In genomic region chr9:57939431-57940348, GRCm38 (mm10) we compare ENCODE assay signal across 8 mouse cellular contexts. TPM values are rescaled to one million over a fixed set of nuclear protein-coding genes. Genes with fewer than 3 reads are reported as not detected.
DNase-seq lines count a peak whose midpoint lies in the region; ATAC-seq and TF ChIP-seq lines count a peak whose summit lies in the region.

TSS of gene Sema7a (plus strand) at chr9:57940112.

- peak within 1 kb of the TSS; percentile 77 for H3K27ac ChIP-seq in forebrain, embryonic 12.5 days
- H3K27ac ChIP-seq in heart, embryonic 15.5 days = peak within 1 kb of the TSS; percentile 47
- H3K27ac ChIP-seq in liver, embryonic 14.5 days = no peak within 1 kb of the TSS
- H3K27ac ChIP-seq in neural tube, embryonic 12.5 days = peak within 1 kb of the TSS; percentile 81
- peak within 1 kb of the TSS; percentile 25; the same call in 1 of the 2 replicates for H3K27ac ChIP-seq in testis, adult 2 months (ENCODE audit: control insufficient read depth, insufficient read depth, low read depth, low read length)

- peak; percentile 62 for TF ChIP-seq POLR2A in testis, adult 2 months (IDR thresholded peaks at IDR 0.05; ENCODE audit: control insufficient read depth, low read depth, low read length)

- peak; percentile 89 for ATAC-seq in forebrain, embryonic 12.5 days (ENCODE audit: low FRiP score)
- peak; percentile 76 for ATAC-seq in heart, embryonic 15.5 days (replicated peaks; ENCODE audit: insufficient number of reproducible peaks, insufficient read depth, low FRiP score, low read depth)
- no peak for ATAC-seq in liver, embryonic 14.5 days (ENCODE audit: insufficient read depth)
- ATAC-seq in neural tube, embryonic 12.5 days (ENCODE audit: low FRiP score, low read depth) = peak; percentile 83

- DNase-seq in brain, adult 2 months (ENCODE audit: low read depth, low spot score) = peak; percentile 95
- peak; percentile 85 for DNase-seq in kidney, postnatal 14 days
- DNase-seq in liver, embryonic 14.5 days (ENCODE audit: low read depth in 3 of 3, low spot score in 3 of 3) = no peak

- TF ChIP-seq EP300 in liver, embryonic 14.5 days (IDR thresholded peaks at IDR 0.05; ENCODE audit: low read depth) = no peak

- no peak for TF ChIP-seq CTCF in C2C12 (IDR thresholded peaks at IDR 0.05; ENCODE audit: control insufficient read depth, insufficient read depth, insufficient read length)
- no peak for TF ChIP-seq CTCF in liver, embryonic 14.5 days (IDR thresholded peaks at IDR 0.05; ENCODE audit: low read depth)
- TF ChIP-seq CTCF in testis, adult 2 months (IDR thresholded peaks at IDR 0.05; ENCODE audit: control insufficient read depth, insufficient read depth, insufficient replicate concordance, low read depth, low read length) = no peak

- peak within 1 kb of the TSS; percentile 71 for H3K4me3 ChIP-seq in C2C12 (ENCODE audit: insufficient read depth, poor library complexity, severe bottlenecking)
- peak within 1 kb of the TSS; percentile 75 for H3K4me3 ChIP-seq in forebrain, embryonic 12.5 days (replicated peaks)
- peak within 1 kb of the TSS; percentile 83 for H3K4me3 ChIP-seq in heart, embryonic 15.5 days
- H3K4me3 ChIP-seq in liver, embryonic 14.5 days (ENCODE audit: insufficient read depth in 1 of 2, low read depth in 2 of 2, low read length in 2 of 2) = peak within 1 kb of the TSS; percentile 37 to 43
- peak within 1 kb of the TSS; percentile 82 for H3K4me3 ChIP-seq in neural tube, embryonic 12.5 days
- H3K4me3 ChIP-seq in testis, adult 2 months (ENCODE audit: control insufficient read depth, low read depth, low read length) = peak within 1 kb of the TSS; percentile 83

- no peaks in the 10 kb centered on the region for H3K27me3 ChIP-seq in C2C12 (ENCODE audit: control insufficient read depth, insufficient read depth, insufficient read length)
- H3K27me3 ChIP-seq in forebrain, embryonic 12.5 days = peaks cover 69% of the 10 kb centered on the region
- peaks cover 67% of the 10 kb centered on the region for H3K27me3 ChIP-seq in heart, embryonic 15.5 days
- peaks cover 46% of the 10 kb centered on the region for H3K27me3 ChIP-seq in liver, embryonic 14.5 days (ENCODE audit: control insufficient read depth, insufficient read depth, low read length)
- H3K27me3 ChIP-seq in neural tube, embryonic 12.5 days (replicated peaks) = peaks cover 31% of the 10 kb centered on the region
- H3K27me3 ChIP-seq in testis, adult 2 months (ENCODE audit: control insufficient read depth, insufficient read depth, low read length) = no peaks in the 10 kb centered on the region

- H3K4me1 ChIP-seq in forebrain, embryonic 12.5 days = peaks cover 26% of the 10 kb centered on the region
- H3K4me1 ChIP-seq in heart, embryonic 15.5 days (replicated peaks) = peaks cover 22% of the 10 kb centered on the region
- no peaks in the 10 kb centered on the region for H3K4me1 ChIP-seq in liver, embryonic 14.5 days (replicated peaks; ENCODE audit: control insufficient read depth in 2 of 2, insufficient read depth in 2 of 2, low read length in 1 of 2)
- H3K4me1 ChIP-seq in neural tube, embryonic 12.5 days = peaks cover 31% of the 10 kb centered on the region
- peaks cover 8% of the 10 kb centered on the region for H3K4me1 ChIP-seq in testis, adult 2 months (ENCODE audit: control insufficient read depth, insufficient read depth, low read length)

- H3K9ac ChIP-seq in forebrain, embryonic 12.5 days = peak within 1 kb of the TSS; percentile 87
- peak within 1 kb of the TSS; percentile 74 for H3K9ac ChIP-seq in heart, embryonic 15.5 days
- no peak within 1 kb of the TSS for H3K9ac ChIP-seq in liver, embryonic 14.5 days (replicated peaks)
- peak within 1 kb of the TSS; percentile 89 for H3K9ac ChIP-seq in neural tube, embryonic 12.5 days

- peaks cover 9% of the 10 kb centered on the region for H3K36me3 ChIP-seq in C2C12 (ENCODE audit: control insufficient read depth, insufficient read depth)
- H3K36me3 ChIP-seq in forebrain, embryonic 12.5 days (replicated peaks) = no peaks in the 10 kb centered on the region
- no peaks in the 10 kb centered on the region for H3K36me3 ChIP-seq in heart, embryonic 15.5 days
- no peaks in the 10 kb centered on the region for H3K36me3 ChIP-seq in liver, embryonic 14.5 days (replicated peaks; ENCODE audit: control insufficient read depth, insufficient read depth, low read depth)
- H3K36me3 ChIP-seq in neural tube, embryonic 12.5 days = no peaks in the 10 kb centered on the region
- H3K36me3 ChIP-seq in testis, adult 2 months (ENCODE audit: control insufficient read depth, insufficient read depth, low read length) = no peaks in the 10 kb centered on the region

- peak within 1 kb of the TSS; percentile 98 for H3K4me2 ChIP-seq in forebrain, embryonic 12.5 days
- peak within 1 kb of the TSS; percentile 100 for H3K4me2 ChIP-seq in heart, embryonic 15.5 days
- H3K4me2 ChIP-seq in liver, embryonic 14.5 days (ENCODE audit: low read depth) = peak within 1 kb of the TSS; percentile 50
- peak within 1 kb of the TSS; percentile 94 for H3K4me2 ChIP-seq in neural tube, embryonic 12.5 days (replicated peaks)

- peak within 1 kb of the TSS; percentile 83 for H3ac ChIP-seq in C2C12 (ENCODE audit: control insufficient read depth, insufficient read length, low read depth)

- 2% methylated on average over 55 of the region's 60 CpGs for WGBS in forebrain, embryonic 12.5 days
- 4% methylated on average over 60 of the region's 60 CpGs for WGBS in heart, embryonic 15.5 days
- 4% methylated on average over 56 of the region's 60 CpGs for WGBS in liver, embryonic 14.5 days (ENCODE audit: insufficient replicate concordance)
- 2% methylated on average over 60 of the region's 60 CpGs for WGBS in neural tube, embryonic 12.5 days

- H3K79me3 ChIP-seq in C2C12 (ENCODE audit: low read depth) = peaks cover 44% of the 10 kb centered on the region

- H3K79me2 ChIP-seq in C2C12 (ENCODE audit: control insufficient read depth, insufficient read depth) = peaks cover 58% of the 10 kb centered on the region

- H3K9me3 ChIP-seq in forebrain, embryonic 12.5 days = no peaks in the 10 kb centered on the region
- H3K9me3 ChIP-seq in heart, embryonic 15.5 days (replicated peaks) = no peaks in the 10 kb centered on the region
- H3K9me3 ChIP-seq in liver, embryonic 14.5 days (ENCODE audit: control insufficient read depth, low read length) = no peaks in the 10 kb centered on the region
- H3K9me3 ChIP-seq in neural tube, embryonic 12.5 days = no peaks in the 10 kb centered on the region

TF ChIP-seq in C2C12, 6 proteins besides CTCF, POLR2A, EP300 and RAD21:
- no peak for TF ChIP-seq FOSL1 (IDR thresholded peaks at IDR 0.05; ENCODE audit: insufficient read depth, low read length, poor library complexity, severe bottlenecking)
- TF ChIP-seq USF1 (IDR thresholded peaks at IDR 0.05; ENCODE audit: low read depth) = no peak
- no peak for TF ChIP-seq CEBPB (IDR thresholded peaks at IDR 0.05; ENCODE audit: low read depth)
- TF ChIP-seq MYOG (IDR thresholded peaks at IDR 0.05; ENCODE audit: control insufficient read depth, extremely low read depth, insufficient read length) = no peak
- TF ChIP-seq MAX (IDR thresholded peaks at IDR 0.05) = no peak
- no peak for TF ChIP-seq MYOD1 (IDR thresholded peaks at IDR 0.05; ENCODE audit: control insufficient read depth, insufficient read length, low read depth)

RNA-seq across cellular contexts. Expression of gene Sema7a, which starts in this region (rescaled TPM):
- 53.8 TPM for polyA plus RNA-seq in C2C12 (2012; fragmentation: generic; extraction: Trizol)
- polyA plus RNA-seq in forebrain, embryonic 12.5 days (2016; fragmentation: Nextera tagmentation; extraction: Ambion mirVana) = 0.43 and 1.4 TPM in 2 replicates
- 0.58 and 0.66 TPM in 2 replicates for polyA plus RNA-seq in heart, embryonic 15.5 days (2015; fragmentation: Nextera tagmentation; extraction: Ambion mirVana)
- polyA plus RNA-seq in liver, embryonic 14.5 days (2012; rRNA removed) = 0.08 and 0.14 TPM in 2 replicates
- not detected in 2 replicates for polyA plus RNA-seq in liver, embryonic 14.5 days (2014; fragmentation: Nextera tagmentation; extraction: Ambion mirVana)
- polyA plus RNA-seq in neural tube, embryonic 12.5 days (2016; fragmentation: Nextera tagmentation; extraction: Ambion mirVana) = 0.85 and 1.3 TPM in 2 replicates
- 23.7 and 27.9 TPM in 2 replicates for polyA plus RNA-seq in testis, adult 2 months (2012; rRNA removed)

Comparison
In these comparisons a context has a peak if more than half of its experiments do, and no peak if none do; other contexts are left out.
1. RNA of gene Sema7a (polyA plus RNA-seq): 53.8 TPM in C2C12 (single experiment) and 23.7 to 27.9 TPM in testis, adult 2 months; 0.85 to 1.3 TPM in neural tube, embryonic 12.5 days, 0.58 to 0.66 TPM in heart, embryonic 15.5 days, 0.43 to 1.4 TPM in forebrain, embryonic 12.5 days and 0.08 to 0.14 TPM in liver, embryonic 14.5 days; every median in the first group is over 10 times any median in the second.
2. Peak in ATAC-seq, H3K4me3 ChIP-seq, H3K27ac ChIP-seq, H3K9ac ChIP-seq and H3K4me2 ChIP-seq in heart, embryonic 15.5 days; RNA of the gene not detected or under 1 TPM.
3. DNase-seq: peak in brain, adult 2 months (single experiment) and kidney, postnatal 14 days (single experiment); none in liver, embryonic 14.5 days (0 of 3).
4. H3K4me2 ChIP-seq: peak in every context shown above with its lines; median percentile 100 in heart, embryonic 15.5 days; 98 in forebrain, embryonic 12.5 days; 94 in neural tube, embryonic 12.5 days; 50 in liver, embryonic 14.5 days.
5. Peak in every context shown above with its lines, with median percentiles within 50 percentile points of each other: H3K4me3 ChIP-seq.